In the genomic region with DNA sequence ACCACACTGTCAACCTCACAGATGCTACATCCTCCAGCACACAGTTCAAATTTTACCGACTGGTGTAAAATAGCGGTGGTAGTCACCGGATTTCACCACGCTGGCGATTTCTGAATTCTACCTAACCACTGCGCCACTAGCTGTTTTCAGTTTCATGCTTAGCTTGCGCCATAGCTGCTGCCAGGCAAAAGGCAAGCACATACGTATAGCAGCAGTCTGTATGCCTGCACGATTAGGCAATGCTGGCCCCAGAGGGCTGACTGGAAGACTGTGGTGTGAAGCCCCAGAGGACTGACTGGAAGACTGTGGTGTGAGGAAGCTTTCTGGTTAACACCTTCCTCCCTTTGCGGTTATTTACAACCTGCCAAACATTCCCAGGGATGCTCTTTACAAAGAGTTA, we compare ENCODE assay signal across 11 mouse cellular contexts.
"Had no signal": no experiment of that assay in that cellular context is flagged by ENCODE, and none has a peak within 500 bp of the region (broad histone marks: within the 10 kb centered on the region; RNA-seq: fewer than 3 reads in every experiment).

No protein-coding gene starts in this region.

- ATAC-seq: liver, postnatal 0 days; lung, postnatal 0 days; midbrain, embryonic 15.5 days had no signal

- DNase-seq: kidney, adult 9 months; kidney, postnatal 14 days; kidney, postnatal 4 days; left cerebral cortex, postnatal 4 days; liver, postnatal 0 days; lung, embryonic 14.5 days; thymus, adult 18-20 months; thymus, postnatal 14 days; thymus, postnatal 4 days had no signal
